Mouse (Mus musculus): ENCODE data around the gene Dnajc28. TPM values are rescaled to one million over a fixed set of nuclear protein-coding genes. Genes with fewer than 3 reads are reported as not detected.
A peak's percentile ranks its signal among the peaks of the same experiment; 100 is the strongest.
"Not testable (repeated sequence)": the region's sequence is repeated elsewhere in the genome, so short reads cannot be mapped to it uniquely, and the experiment has no call there.

Gene Dnajc28
- polyA plus RNA-seq, 1 experiment from 2014 or later: 3.8 TPM

DNA sequence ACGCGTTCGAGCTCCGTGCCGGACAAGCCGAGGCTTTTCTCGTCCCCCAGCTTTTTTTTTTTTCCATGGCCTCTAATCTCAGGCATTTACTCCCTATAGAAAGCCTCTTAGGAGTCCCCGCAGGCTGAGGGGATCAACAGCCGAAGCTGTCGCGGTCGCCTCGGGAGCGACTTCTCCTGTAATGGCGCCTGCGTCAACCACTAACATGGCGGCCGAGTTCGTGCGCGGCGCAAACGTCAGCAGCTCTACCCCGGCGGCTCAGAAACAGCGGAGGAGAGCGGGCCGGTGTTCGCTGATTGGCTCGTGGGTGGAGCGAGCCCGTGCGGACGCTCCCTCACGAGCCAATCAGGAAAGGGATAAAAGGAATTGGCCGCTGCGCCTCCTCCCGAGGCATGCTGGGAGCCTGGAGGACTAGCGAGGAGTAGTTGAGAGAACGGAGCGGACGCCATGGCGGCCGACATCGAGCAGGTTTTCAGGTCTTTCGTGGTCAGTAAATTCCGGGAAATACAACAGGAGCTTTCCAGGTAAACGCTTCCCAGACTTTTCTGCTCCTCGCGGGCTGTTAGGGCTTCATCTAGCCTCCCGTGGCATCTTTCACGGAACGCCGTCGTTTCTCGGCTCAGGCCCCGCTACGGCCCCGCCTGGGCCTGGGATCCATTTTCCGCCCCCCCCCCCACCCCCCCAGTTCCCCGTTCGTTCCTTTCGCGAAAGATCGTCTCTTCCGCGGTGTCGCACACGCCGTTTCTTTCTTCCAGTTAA lies 28.8 kb upstream of the Dnajc28 start, which contains the start of gene Son:
Gene Son, plus strand, starts transcription at position 46 of the 759 bp plus-strand sequence.
- Histone ChIP-seq H3K36me3 (peaks cover 15% of the 10 kb centered on the region), H3K4me2 (peak within 1 kb of the TSS; percentile 86), H3K9ac (peak within 1 kb of the TSS; percentile 76), H3K27me3 (no peaks in the 10 kb centered on the region), H3K4me3 (peak within 1 kb of the TSS; percentile 67), H3K9me3 (no peaks in the 10 kb centered on the region), H3K27ac (peak within 1 kb of the TSS; percentile 99), H3K4me1 (peaks cover 17% of the 10 kb centered on the region)
- ATAC-seq (ENCODE audit: insufficient number of reproducible peaks, low FRiP score, low TSS enrichment, low read depth): peak; percentile 95
- under 1% methylated on average over 70 of the region's 70 CpGs for WGBS

DNA sequence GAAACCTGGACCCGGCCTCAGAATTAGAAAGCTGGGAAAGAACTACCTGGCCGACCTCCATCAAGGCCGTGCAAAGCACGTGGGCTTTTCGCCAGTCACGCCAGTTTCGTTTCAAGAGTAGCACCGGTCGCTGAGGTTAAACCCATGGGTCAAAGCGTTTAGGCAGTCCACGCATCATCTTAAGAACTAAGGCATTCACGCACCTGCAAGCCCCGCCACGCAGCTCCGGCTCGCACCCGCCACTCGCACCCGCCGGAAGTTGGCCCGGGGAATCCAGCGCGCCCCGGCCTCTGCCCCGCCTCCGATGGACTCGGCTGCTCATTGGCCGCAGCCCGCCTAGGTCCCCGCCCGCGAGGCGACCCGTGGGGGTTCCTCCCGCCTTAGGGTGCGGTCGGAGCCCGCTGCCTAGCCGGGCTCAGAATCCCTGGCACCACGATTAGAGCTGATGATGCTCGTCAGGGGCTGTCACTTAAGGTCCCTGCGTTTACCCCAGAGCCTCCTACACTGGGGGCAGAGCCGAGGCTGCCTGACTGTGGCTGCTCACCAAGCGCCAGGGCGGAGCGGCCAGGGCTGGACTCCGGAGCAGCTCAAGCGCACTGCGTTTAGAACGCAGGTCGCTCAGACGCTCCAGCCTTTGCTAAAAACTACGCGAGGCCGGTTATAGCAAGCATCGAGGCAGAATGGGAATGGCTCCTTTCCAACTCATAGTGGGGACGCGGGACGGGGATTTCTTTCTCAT lies 28.0 kb upstream of the Dnajc28 start, which contains the start of gene Gart:
Gene Gart, minus strand, starts transcription at position 272 of the 739 bp plus-strand sequence.
- Histone ChIP-seq H3K36me3 (peaks cover 14% of the 10 kb centered on the region), H3K9ac (peak within 1 kb of the TSS; percentile 76), H3K4me3 (peak within 1 kb of the TSS; percentile 67), H3K27me3 (no peaks in the 10 kb centered on the region), H3K9me3 (no peaks in the 10 kb centered on the region), H3K4me1 (peaks cover 10% of the 10 kb centered on the region), H3K27ac (peak within 1 kb of the TSS; percentile 99), H3K4me2 (peak within 1 kb of the TSS; percentile 86)
- ATAC-seq (ENCODE audit: insufficient number of reproducible peaks, low FRiP score, low TSS enrichment, low read depth): peak; percentile 88
- WGBS: under 1% methylated on average over 59 of the region's 59 CpGs

DNA sequence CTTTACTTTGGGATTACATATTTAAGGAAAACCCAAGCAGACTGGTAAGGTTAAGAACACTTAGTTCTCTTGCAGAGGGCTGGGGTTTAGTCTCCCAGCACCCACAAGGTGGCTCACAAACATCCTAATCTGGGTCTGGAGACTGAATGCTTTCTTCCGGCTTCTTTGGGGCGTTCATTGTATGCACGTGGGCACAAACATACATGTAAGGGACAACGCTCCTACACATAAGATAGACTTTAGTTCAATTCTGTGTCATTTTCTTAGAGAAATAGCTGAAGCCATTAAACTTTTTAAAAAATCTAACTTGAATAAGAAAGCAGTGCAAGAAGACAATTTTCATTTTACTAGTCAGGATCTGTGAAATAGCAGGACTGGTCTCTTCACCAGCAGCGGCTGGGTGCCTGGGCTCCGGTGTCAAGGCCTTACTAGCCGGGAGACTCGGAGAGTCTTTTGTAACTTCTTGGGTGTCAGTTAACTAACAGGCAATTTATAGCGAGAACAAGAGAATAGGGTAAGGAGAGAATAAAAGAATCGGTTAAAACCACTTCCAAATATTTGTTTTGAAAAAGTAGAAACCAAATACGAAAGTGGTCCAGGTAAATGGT lies 27.3 kb upstream of the Dnajc28 start:
- Histone ChIP-seq H3K4me1 (peaks cover 10% of the 10 kb centered on the region), H3K27ac (peak overlapping the region; percentile 99), H3K9me3 (no peaks in the 10 kb centered on the region), H3K36me3 (peaks cover 18% of the 10 kb centered on the region), H3K4me2 (peak overlapping the region; percentile 86), H3K27me3 (no peaks in the 10 kb centered on the region), H3K4me3 (peak overlapping the region; percentile 67), H3K9ac (peak overlapping the region; percentile 68)
- WGBS: under 1% methylated on average over 11 of the region's 11 CpGs
- no peak for ATAC-seq (ENCODE audit: insufficient number of reproducible peaks, low FRiP score, low TSS enrichment, low read depth)

DNA sequence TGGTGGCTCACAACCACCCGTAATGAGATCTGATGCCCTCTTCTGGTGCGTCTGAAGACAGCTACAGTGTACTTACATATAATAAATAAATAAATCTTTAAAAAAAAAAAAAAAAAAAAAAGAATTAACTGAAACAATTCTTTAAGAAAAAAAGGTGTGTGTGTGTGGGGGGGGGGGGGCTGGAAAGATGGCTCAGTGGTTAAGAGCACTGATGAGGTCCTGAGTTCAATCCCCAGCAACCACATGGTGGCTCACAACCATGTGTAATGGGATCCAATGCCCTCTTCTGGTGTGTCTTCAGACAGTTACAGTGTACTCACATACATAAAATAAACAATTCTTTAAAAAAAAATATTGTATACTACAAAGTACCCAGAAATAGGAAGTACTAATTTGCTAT lies 26.6 kb upstream of the Dnajc28 start:
- H3K4me2 ChIP-seq; H3K27me3 ChIP-seq; ATAC-seq (ENCODE audit: insufficient number of reproducible peaks, low FRiP score, low TSS enrichment, low read depth); H3K9me3 ChIP-seq; H3K4me3 ChIP-seq; H3K9ac ChIP-seq; H3K27ac ChIP-seq: not testable (repeated sequence)
- Histone ChIP-seq H3K36me3 (peaks cover 24% of the 10 kb centered on the region), H3K4me1 (peaks cover 10% of the 10 kb centered on the region)
- 57% methylated on average over 1 of the region's 2 CpGs for WGBS

DNA sequence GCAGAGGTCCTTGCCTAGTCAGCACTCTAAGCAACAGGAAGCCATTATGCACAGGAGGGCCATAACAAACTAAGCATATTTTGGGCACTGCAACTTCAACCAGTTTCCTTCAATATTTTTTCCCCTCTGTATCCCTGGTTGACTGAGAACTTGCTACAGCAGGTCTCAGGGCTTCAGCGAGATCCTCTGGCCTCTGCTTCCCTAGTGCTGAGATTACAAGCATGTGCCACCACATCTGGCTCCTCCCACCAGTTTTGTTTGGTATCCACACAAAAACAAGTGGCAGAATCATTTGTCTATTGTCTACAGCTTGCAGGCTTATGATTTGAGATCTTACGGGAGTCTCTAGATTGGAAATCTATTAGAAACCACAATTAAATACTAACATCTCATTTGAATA lies 26.1 kb upstream of the Dnajc28 start:
- H3K9ac ChIP-seq: no peak overlapping the region
- no peak overlapping the region for H3K4me2 ChIP-seq
- no peak overlapping the region; the same call in 1 of the 2 replicates for H3K27ac ChIP-seq
- no peaks in the 10 kb centered on the region for H3K9me3 ChIP-seq
- H3K4me3 ChIP-seq: no peak overlapping the region
- no peak for ATAC-seq (ENCODE audit: insufficient number of reproducible peaks, low FRiP score, low TSS enrichment, low read depth)
- H3K27me3 ChIP-seq: no peaks in the 10 kb centered on the region
- peaks cover 29% of the 10 kb centered on the region for H3K36me3 ChIP-seq
- WGBS: 79% methylated on average over 2 of the region's 2 CpGs
- peaks cover 10% of the 10 kb centered on the region for H3K4me1 ChIP-seq

DNA sequence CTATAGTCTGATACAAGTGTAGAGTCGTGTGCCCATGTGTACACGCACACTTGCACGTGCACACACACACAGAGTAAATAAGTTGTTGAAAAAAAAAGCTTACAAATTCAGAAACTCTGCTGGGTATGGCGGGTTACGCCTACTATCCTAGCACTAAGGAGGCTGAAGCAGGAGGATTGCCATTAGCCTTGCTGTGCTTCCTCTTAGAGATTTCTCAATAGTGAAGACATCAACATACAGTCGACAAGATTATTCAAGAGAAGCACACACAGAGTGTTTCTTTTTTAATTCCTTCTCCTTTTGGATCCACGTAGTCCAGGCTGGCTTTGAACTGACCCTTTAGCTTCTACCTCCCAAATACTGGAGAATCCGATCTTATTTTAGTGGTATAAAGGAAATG lies 21.3 kb upstream of the Dnajc28 start:
- ATAC-seq (ENCODE audit: insufficient number of reproducible peaks, low FRiP score, low TSS enrichment, low read depth): no peak
- Histone ChIP-seq H3K36me3 (peaks cover 75% of the 10 kb centered on the region), H3K27me3 (no peaks in the 10 kb centered on the region), H3K4me2 (no peak overlapping the region), H3K9ac (no peak overlapping the region), H3K4me1 (peaks cover 5% of the 10 kb centered on the region; the same call in 1 of the 2 replicates), H3K9me3 (no peaks in the 10 kb centered on the region), H3K4me3 (no peak overlapping the region), H3K27ac (no peak overlapping the region)
- WGBS: 97% methylated on average over 8 of the region's 8 CpGs

DNA sequence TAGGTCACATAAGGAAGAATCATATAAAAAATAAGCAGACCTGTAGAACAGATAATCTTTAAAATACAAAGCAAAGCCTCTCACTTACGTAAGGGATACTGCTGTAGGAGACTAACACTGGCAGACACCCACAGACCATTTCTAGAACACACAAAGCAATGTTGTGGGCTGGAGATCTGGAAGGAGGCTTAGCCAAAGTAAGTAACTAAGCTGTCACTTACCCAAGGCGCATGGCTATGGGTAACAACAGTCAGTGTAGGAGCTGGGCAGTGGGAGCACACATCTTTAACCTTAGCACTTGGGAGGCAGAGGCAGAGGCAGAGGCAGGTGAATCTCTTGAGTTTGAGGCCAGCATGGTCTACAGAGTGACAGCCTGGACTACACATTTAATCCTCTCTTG lies 20.8 kb upstream of the Dnajc28 start:
- Histone ChIP-seq H3K4me1 (0 out of 2 replicates have a peak, but pooled peaks cover under 1% of the 10 kb centered on the region), H3K4me3 (no peak overlapping the region), H3K27ac (no peak overlapping the region), H3K4me2 (no peak overlapping the region), H3K9me3 (no peaks in the 10 kb centered on the region), H3K27me3 (no peaks in the 10 kb centered on the region), H3K9ac (no peak overlapping the region), H3K36me3 (peaks cover 79% of the 10 kb centered on the region)
- 96% methylated on average over 2 of the region's 2 CpGs for WGBS
- ATAC-seq (ENCODE audit: insufficient number of reproducible peaks, low FRiP score, low TSS enrichment, low read depth): no peak

DNA sequence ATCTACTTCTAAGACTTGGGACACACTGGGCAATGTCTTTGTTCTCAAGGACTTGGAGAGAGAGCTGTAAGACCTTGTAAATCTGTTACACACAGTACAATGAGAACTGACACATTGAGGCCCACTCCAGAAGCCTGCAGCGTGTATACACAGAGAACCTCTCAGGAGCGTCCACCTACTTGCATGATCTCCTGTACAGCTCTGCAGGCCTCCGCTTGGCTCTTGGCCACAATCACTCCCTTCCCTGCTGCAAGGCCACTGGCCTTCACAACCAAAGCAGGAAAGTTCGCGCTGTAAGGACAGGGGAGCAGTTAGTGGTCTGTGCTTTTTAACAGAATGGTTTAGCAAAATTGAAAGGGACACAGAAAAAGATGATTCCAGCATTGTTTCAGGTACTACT lies 20.3 kb upstream of the Dnajc28 start:
- Histone ChIP-seq H3K4me2 (no peak overlapping the region), H3K27me3 (no peaks in the 10 kb centered on the region), H3K4me1 (no peaks in the 10 kb centered on the region), H3K4me3 (no peak overlapping the region), H3K36me3 (peaks cover 83% of the 10 kb centered on the region), H3K27ac (no peak overlapping the region), H3K9me3 (no peaks in the 10 kb centered on the region), H3K9ac (no peak overlapping the region)
- WGBS: 90% methylated on average over 5 of the region's 5 CpGs
- ATAC-seq (ENCODE audit: insufficient number of reproducible peaks, low FRiP score, low TSS enrichment, low read depth): no peak

DNA sequence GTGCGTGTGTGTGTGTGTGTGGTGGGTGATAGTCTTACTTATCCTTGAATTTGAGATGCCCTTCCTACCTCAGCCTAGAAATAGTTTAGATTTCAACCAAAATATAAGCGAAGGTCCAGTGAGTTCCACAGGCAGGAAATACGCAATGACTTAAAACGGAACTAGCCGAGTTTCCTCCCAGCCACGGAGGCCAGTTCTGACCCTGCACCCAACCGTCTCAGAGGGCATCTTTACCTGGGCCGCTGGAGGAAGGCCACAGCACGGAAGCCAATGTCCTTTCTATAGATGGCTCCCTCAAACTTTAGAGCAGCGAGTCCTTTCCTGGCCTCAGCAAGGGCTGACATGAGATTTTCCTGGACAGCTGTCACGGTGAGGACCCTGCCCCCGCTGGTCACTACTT lies 14.8 kb upstream of the Dnajc28 start:
- ATAC-seq (ENCODE audit: insufficient number of reproducible peaks, low FRiP score, low TSS enrichment, low read depth): no peak
- peaks cover 91% of the 10 kb centered on the region for H3K36me3 ChIP-seq
- 92% methylated on average over 12 of the region's 12 CpGs for WGBS

DNA sequence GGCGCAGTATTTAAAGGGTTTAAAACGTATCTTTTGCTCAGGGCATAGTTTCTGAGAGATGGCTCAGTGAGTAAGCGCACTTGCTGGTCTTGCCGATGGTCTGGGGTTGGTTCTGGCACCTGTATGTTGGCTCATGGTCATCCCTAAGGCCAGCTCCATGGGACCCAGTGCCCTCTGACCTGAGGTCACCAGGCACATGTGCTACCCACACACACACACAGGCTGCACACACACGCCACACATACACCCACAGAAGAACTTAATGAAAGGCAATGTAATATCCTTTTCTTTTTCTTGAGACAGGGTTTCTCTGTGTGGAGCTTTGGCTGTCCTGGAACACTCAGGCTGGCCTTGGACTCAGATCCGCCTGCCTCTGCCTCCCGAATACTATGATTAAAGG lies 14.1 kb upstream of the Dnajc28 start:
- H3K27me3 ChIP-seq: no peaks in the 10 kb centered on the region
- WGBS: 95% methylated on average over 7 of the region's 7 CpGs
- no peak overlapping the region for H3K4me2 ChIP-seq
- H3K9me3 ChIP-seq: no peaks in the 10 kb centered on the region
- no peak for ATAC-seq (ENCODE audit: insufficient number of reproducible peaks, low FRiP score, low TSS enrichment, low read depth)
- H3K9ac ChIP-seq: no peak overlapping the region
- H3K4me1 ChIP-seq: no peaks in the 10 kb centered on the region
- no peak overlapping the region for H3K4me3 ChIP-seq
- H3K27ac ChIP-seq: no peak overlapping the region
- H3K36me3 ChIP-seq: peaks cover 91% of the 10 kb centered on the region

More for the DNA sequence above, 14.8 kb upstream of the Dnajc28 start:
- Histone ChIP-seq H3K4me2 (no peak overlapping the region), H3K9me3 (no peaks in the 10 kb centered on the region), H3K27ac (no peak overlapping the region), H3K4me1 (no peaks in the 10 kb centered on the region), H3K4me3 (no peak overlapping the region), H3K9ac (no peak overlapping the region), H3K27me3 (no peaks in the 10 kb centered on the region)

DNA sequence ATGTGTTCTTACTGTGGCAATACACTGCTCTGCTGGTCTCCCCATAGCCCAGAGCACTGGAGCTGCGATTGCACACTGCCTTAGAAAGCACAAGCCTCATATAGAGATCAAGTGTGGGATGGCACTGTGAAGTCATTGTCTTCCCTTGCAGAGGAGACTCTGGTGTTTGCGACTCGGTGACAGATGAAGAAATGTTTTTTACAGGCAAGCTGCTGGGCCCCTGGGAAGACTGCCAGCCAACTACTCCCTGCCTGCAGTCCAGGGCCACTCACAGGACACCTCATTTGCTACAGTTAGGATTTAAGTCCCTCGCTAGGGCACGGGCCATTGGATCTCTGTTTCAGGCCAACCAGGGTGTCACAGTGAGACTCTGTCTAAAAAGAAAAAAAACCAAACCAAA lies 13.6 kb upstream of the Dnajc28 start:
- H3K36me3 ChIP-seq: peaks cover 91% of the 10 kb centered on the region
- no peaks in the 10 kb centered on the region for H3K27me3 ChIP-seq
- H3K4me1 ChIP-seq: no peaks in the 10 kb centered on the region
- no peak overlapping the region for H3K27ac ChIP-seq
- 86% methylated on average over 5 of the region's 5 CpGs for WGBS
- ATAC-seq (ENCODE audit: insufficient number of reproducible peaks, low FRiP score, low TSS enrichment, low read depth): no peak
- no peak overlapping the region for H3K4me2 ChIP-seq
- no peak overlapping the region for H3K9ac ChIP-seq
- H3K9me3 ChIP-seq: no peaks in the 10 kb centered on the region
- no peak overlapping the region for H3K4me3 ChIP-seq

DNA sequence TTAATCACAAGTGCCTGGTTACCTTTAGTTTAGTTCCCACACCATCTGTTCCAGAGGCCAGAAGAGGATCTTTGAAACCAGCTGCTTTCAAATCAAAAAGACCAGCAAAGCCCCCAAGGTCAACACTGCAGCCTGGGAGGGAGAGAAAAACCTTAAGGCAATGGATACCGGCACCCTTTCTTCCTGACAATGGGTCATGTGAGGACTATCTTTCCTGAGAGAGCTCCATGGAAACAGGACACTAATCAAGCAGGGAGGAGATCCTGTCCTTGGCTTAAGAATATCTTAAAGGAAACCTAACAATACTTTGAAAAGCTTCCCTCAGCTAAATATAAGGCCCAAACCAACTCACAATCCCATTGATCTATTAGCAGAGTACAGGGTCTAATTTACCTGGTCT lies 11.8 kb upstream of the Dnajc28 start:
- Histone ChIP-seq H3K4me3 (no peak overlapping the region), H3K36me3 (peaks cover 90% of the 10 kb centered on the region), H3K9ac (no peak overlapping the region), H3K27me3 (no peaks in the 10 kb centered on the region), H3K27ac (no peak overlapping the region), H3K4me2 (no peak overlapping the region), H3K9me3 (no peaks in the 10 kb centered on the region), H3K4me1 (no peaks in the 10 kb centered on the region)
- no peak for ATAC-seq (ENCODE audit: insufficient number of reproducible peaks, low FRiP score, low TSS enrichment, low read depth)
- 82% methylated on average over 1 of the region's 1 CpGs for WGBS
